Mouse (Mus musculus) heart, adult 11 months (tissue): Measurements from ENCODE around the gene Slc8b1.

Experiments
- DNase-seq: peaks from one replicate; pipeline ENCODE4 v3.0.0; 2022

Slc8b1 gene

DNA sequence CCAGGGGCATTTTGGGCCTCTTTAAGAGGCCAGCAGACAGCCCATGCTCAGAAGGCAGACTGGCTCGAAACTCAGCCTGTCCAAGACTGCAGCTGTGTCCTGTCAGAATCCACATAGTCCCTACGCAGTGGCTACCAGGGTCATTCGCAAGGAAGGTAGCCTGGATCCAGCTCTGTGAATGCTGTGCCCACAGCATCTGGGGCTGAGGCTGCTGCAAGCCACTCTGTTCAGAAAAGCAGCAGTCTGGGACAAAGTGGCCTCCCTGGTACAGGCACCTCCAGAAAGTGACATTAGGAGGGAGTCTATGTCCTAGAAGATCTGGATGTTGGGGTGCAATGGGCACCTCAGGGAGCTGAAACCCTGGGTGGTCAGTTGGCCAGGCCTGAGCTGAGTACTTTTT lies 58.8 kb downstream of the Slc8b1 start:
- DNase-seq = peak; percentile 93

DNA sequence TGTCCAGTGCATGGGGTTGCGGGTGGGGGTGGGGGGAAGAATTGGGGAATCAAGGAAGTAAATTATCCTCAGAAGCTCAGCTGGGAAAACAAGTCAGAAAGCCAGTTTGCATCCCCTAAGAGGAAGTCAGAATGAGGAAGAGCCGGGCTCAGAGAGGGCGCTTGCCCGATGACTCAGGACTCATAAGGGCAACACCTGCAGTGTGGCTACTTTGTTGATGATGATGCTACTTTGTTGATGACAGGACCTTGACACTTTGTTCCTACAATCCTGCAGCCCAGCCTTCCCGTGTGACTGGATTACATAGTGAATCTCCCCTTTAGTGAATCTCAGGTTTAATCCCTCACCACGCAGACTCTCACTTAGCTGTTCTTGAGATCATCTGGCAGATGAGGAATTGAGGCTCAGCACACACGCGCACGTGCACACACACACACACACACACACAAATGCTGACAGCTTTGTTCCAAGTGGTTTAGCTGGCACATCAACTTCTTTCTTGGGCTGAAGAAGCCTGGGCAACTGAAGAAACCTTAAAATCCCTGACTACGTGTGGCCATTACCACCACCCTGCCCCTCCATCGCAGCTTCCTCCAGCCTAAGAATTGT lies 59.4 kb downstream of the Slc8b1 start:
- peak; percentile 97 for DNase-seq

DNA sequence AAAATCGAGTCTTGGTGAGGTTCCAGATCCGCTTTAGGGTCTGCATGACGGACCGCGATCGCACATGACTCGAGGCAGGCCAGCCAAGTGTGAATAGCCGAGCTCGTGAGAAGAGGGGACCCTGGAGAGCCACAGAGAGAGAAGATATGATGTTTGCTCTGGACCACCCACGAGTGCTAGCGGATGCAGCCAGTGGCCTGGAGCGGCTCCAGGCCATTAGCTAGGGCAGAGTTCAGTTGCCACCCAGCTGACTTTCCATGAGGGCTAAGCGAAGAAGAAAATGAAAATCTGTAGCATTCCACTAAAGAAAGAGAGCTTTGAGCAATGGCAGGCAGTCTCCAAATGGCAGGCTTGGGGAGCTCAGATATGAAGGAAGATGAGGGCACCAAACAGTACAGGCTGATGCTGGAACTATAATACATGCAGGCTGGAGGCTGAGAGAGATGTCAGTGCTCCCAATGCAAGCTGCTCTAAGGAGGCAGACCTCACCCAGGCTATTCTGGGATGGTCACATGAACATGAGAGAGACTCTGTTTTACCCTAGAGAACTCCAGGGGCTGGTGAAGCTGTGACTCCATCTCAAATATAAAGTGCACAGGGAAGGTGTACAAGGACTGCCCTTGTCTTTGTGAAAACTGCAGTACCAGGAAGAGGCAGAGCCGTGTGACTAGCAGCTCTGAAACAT lies 60.2 kb downstream of the Slc8b1 start:
- DNase-seq = peak; percentile 95

DNA sequence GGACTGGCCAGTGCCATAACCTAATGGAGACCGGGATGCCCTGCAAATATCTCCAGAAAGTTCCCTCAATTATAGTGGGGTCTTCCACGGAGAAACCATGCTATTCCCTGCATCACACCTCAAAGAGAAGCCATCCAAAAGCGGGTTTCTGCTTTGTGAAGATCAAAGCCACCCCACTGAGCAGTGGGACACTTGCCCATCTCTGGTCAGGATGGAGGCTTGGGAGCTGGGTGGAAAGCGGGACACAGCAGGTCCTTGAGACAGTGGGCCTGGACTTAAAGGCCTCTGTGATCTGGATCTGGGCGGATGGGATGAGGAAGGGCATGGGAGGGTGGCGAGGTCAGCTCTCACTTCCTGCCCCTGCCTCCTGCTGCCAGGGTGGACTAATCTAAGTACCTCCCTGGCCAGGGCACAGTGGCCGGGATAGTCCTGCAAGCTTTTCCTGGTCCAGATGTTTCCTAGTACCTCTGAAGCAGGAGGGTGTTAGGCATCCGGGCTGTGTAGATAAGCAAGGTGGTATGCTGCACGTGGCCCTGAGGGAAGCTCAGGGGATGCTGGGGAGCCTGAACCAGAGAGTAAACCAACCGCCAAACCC lies 63.6 kb downstream of the Slc8b1 start:
- peak; percentile 95 for DNase-seq

DNA sequence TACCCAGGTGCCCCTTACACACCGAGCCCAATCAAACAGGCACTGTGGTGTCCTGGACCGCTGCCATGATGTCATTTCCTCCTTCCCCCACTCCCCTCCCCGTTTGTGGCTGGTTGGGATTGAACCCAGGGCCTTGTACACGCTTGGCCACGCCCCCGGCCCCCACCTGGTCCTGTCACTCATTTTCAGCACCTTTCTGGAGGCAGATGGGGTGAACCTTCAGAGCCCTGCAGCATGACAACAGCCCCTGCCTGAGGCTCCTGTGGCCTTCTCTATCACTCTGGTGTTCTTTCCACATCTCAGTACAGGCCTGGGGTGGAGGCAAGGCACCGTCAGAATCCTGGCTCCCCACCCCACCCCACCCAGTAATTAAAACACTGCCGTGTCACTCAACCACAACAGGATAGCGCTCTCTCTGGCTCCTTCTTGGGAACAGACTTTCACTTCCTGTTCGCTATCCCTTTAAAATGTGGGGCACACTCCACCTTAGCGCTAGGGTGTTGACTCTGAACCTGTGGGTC lies 65.9 kb downstream of the Slc8b1 start:
- DNase-seq = peak; percentile 92

DNA sequence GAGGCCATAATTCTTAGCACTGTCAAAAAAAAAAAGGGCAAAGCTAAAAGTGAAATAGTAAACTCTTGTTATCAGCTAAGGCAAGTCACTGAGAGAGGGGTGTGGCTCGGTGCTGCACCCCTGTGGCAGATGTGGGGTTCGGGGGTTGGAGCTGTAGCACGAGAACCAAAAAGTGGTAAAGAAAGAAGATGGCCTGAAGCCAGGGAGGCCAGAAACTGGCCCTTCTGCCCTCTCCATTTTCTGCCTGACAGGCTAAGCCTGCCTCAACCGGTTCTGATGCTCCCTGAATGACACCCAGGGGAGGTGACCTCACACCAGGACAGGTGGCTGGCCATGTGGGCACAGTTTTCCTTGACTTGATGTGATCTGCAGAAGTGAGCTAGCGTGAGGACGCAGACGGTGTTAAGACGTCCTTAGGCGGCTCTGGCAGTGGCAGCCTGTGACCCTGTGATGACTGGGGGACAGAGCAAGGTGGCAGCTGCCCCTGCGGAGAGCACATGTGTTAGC lies 67.0 kb downstream of the Slc8b1 start:
- DNase-seq = peak; percentile 94

DNA sequence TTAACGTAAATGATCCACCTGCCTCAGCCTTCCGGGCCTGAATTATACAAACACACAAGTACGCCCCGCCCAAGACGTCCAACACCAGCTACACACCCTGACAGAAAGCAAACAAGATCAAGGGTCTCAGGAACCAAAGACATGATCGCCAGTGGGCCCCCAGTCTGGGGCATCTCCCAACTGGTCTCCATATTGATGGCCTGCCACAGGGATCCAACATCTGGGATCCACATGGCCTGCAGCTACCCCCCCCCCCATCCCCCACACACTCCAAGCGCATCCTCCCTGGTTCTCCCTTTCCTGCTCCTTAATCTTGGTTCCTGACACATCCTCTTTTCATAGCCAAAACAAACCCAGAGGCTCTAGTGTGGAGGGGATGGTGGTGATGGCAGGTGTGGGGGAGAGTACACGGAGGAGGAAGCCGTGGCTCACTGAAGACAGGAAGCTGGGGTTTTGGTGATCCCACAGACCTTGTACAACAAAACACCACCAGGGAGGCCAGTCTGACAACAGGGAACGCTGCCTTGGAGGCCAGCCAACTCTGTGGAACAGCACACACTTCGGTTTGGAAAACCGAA lies 67.6 kb downstream of the Slc8b1 start:
- peak; percentile 98 for DNase-seq

DNA sequence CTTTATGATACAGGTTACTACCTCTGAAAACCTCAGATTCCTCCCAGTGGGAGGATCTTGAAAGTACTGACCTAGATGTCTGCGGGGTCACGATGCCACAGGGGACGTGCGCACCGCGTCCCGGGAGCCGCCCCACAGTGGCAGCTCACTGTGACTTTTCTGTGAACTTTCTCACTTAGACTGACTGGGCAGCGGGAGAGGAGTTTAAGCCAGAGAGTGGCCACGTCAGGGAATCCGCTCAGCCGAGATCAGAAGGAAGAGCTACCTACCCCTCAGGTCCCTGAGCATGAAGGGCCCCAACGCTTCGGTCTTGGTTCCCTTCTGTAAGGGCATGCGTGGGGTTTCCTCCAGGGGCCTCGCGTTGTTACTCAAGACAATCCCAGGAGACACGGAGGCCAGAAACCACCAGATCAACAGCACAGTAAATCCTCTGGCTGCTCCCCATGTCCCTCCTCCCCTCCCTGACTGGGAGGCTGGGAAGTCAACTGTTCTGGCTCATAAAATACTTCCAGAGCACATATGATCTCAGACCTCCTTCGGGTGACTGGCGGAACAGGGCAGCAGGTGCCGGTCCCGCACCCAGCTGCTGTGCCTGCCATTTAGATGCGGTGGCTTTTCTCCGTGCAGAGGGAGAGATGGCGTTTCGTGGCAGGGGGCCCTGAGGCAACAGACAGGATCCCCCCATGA lies 68.4 kb downstream of the Slc8b1 start:
- DNase-seq = peak; percentile 99

DNA sequence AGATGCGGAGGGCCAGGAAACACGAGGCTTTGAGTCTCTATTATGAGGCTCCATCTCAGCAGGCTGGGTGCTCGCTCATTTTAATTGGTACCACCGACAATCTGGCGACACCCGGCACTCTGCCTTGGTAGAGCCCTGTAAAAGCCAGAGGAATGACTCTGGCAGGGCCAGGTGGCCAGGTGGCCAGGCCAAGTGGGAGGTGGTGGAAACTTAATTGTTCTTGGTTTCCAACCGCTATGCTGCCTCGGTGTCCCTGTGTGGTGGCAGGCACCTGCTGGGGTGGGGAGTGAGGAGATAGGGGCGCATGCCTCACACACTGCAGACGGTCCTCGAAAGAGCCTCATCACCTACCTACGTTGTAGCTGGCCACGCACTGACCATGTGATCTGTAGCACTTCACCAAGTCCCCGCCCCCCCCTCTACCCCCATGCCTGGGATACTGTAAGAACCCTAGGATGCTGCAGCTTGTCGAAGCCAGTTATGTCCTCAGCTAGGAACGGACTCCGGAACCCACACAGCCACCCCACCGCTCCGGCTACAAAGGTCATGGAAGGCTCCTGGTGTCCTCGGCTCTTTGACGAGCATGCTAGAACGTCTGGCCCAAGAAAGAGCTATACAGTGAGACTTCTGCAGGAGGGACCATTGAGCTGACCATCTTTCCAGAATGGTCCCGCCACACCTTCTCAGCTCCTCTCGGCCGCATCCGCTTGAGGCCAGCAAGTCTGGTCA lies 69.1 kb downstream of the Slc8b1 start:
- peak; percentile 92 for DNase-seq

DNA sequence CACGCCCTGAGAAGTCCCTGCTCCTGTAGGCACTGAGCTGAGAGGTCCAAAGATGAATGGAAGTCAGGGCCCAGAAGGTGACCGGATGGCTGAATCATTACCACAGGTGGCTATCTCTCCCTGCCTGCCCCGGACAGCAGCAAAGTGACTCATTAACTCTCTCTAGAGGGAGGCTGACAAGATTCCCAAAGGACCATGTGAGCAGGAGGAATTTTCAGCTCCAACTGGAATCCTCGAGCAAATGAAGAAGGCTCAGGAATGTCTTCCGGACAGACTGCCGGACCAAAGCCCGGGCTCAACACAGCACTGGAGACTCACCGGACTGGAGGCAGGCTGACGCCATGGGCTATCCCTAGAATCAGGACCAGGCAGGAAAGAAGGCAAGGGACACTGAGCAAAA lies 71.0 kb downstream of the Slc8b1 start:
- peak; percentile 94 for DNase-seq

DNA sequence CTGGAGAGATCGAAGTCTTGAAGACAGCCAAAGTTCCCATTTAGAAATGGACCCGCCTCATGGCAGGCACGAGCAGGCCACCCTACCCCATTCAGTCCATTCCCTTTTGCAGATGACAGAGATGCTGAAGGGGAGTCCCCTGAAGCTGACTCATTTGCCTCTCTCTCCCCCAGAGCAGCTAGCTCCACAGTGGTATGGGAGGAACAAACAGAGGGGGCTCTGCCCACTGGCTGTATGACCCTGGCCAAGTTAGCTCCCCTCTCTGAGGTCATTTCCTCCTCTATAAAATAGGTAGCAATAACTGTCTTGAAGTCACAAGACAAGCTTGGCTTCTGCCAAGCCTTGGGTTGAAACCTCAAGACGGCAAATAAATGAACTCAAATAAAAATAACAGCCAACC lies 72.5 kb downstream of the Slc8b1 start:
- DNase-seq = no peak
